Mouse (Mus musculus) kidney, adult 10 weeks (tissue): ENCODE measurements around the gene H2al1d. TPM values are rescaled to one million over a fixed set of nuclear protein-coding genes. Genes with fewer than 3 reads are reported as not detected.

Experiments used
- polyA plus RNA-seq: library from polyadenylated mRNA; stranded (reverse); fragments of 350-450 nt; fragmentation: Illumina TruSeq; extraction: RNeasy Lipid Tissue Mini Kit (QIAGEN cat#74804); gene quantifications from one replicate; pipeline ENCODE4 v1.2.3, GENCODE M21; 2014; ENCODE audit warnings: low read depth, low replicate concordance

The H2al1d gene
- not detected for polyA plus RNA-seq

GRCm38 (mm10) chrX:11308524-11308923 lies at the start of gene H2al1d:
H2al1d (plus strand) TSS chrX:11308824.

GRCm38 (mm10) chrX:11298957-11299356 lies 9.7 kb upstream of the H2al1d start, which contains the start of gene H2al1a:
H2al1a (plus strand) TSS chrX:11299257.

GRCm38 (mm10) chrX:11302132-11302531 lies 6.5 kb upstream of the H2al1d start, which contains the start of gene H2al1b:
H2al1b (plus strand) TSS chrX:11302432.

GRCm38 (mm10) chrX:11305355-11305754 lies 3.3 kb upstream of the H2al1d start, which contains the start of gene H2al1c:
H2al1c (plus strand) TSS chrX:11305655.

GRCm38 (mm10) chrX:11311634-11312033 lies 3.0 kb downstream of the H2al1d start, which contains the start of gene H2al1e:
H2al1e (plus strand) TSS chrX:11311934.

GRCm38 (mm10) chrX:11314858-11315257 lies 6.2 kb downstream of the H2al1d start, which contains the start of gene H2al1f:
H2al1f (plus strand) TSS chrX:11315158.

GRCm38 (mm10) chrX:11317956-11318355 lies 9.3 kb downstream of the H2al1d start, which contains the start of gene H2al1g:
H2al1g (plus strand) TSS chrX:11318256.

GRCm38 (mm10) chrX:11321192-11321591 lies 12.6 kb downstream of the H2al1d start, which contains the start of gene H2al1h:
H2al1h (plus strand) TSS chrX:11321492.

GRCm38 (mm10) chrX:11324359-11324758 lies 15.7 kb downstream of the H2al1d start, which contains the start of gene H2al1i:
H2al1i (plus strand) TSS chrX:11324659.

GRCm38 (mm10) chrX:11327522-11327921 lies 18.9 kb downstream of the H2al1d start, which contains the start of gene H2al1j:
H2al1j (plus strand) TSS chrX:11327822.

Other genes with a start within 250 kb of the H2al1d start
- gene H2al1a, start 9.6 kb upstream of the H2al1d start, polyA plus RNA-seq, result not detected
- not detected for gene H2al1b, start 6.4 kb upstream of the H2al1d start, polyA plus RNA-seq
- gene H2al1c, start 3.2 kb upstream of the H2al1d start, polyA plus RNA-seq, result not detected
- gene H2al1e, start 3.1 kb downstream of the H2al1d start, polyA plus RNA-seq, result not detected
- gene H2al1f, start 6.3 kb downstream of the H2al1d start, polyA plus RNA-seq, result not detected
- gene H2al1g, start 9.4 kb downstream of the H2al1d start, polyA plus RNA-seq, result not detected
- not detected for gene H2al1h, start 12.7 kb downstream of the H2al1d start, polyA plus RNA-seq
- gene H2al1i, start 15.8 kb downstream of the H2al1d start, polyA plus RNA-seq, result not detected
- gene H2al1j, start 19.0 kb downstream of the H2al1d start, polyA plus RNA-seq, result not detected